Mouse (Mus musculus) liver, adult 2 months (tissue): Measurements from ENCODE around the gene Il27.

Source experiments
- CTCF ChIP-seq: fragments of 200-500 bp; IDR thresholded peaks from 2 replicates; pipeline ENCODE4 v1.5.1; 2011; ENCODE audit warnings: low read depth, low read length, control low read depth
- POLR2A ChIP-seq: fragments of 200-500 bp; IDR thresholded peaks from 2 replicates; pipeline ENCODE4 v1.6.1; 2011; ENCODE audit warnings: low read length, control low read depth; ENCODE audit not compliant: insufficient read depth; ENCODE audit errors: extremely low read depth

DNA sequence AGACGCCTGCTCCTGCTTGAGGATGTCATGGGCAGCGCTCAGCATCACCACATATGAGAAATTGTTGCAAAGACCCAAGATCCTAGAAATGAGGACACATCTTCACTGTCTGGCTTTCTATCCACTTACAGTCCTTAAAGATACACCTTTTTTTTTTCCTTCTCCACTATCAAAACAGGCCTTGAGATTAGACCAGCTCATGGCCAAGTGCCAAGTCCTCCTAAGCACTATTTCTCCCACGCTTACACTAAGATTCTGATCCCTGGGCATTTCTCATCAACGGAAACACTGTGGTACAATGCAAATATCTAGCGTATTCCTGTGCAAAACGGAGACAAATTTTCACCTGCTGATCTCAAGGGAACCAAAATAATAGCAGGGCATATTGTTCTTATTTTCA is 13.1 kb downstream of the Il27 start:
- no peak for TF ChIP-seq CTCF
- TF ChIP-seq POLR2A: no peak
